ENCODE assay signal across 8 mouse cellular contexts in genomic region chr17:23674271-23674952, GRCm38 (mm10). TPM values are rescaled to one million over a fixed set of nuclear protein-coding genes. Genes with fewer than 3 reads are reported as not detected.
DNase-seq lines count a peak whose midpoint lies in the region; ATAC-seq and TF ChIP-seq lines count a peak whose summit lies in the region.

No protein-coding gene starts in this region.

- H3K27ac ChIP-seq in embryonic facial prominence, embryonic 11.5 days (replicated peaks; ENCODE audit: low read depth, low read length) = no peak overlapping the region
- peak overlapping the region; percentile 89 for H3K27ac ChIP-seq in lung, embryonic 15.5 days

- ATAC-seq in embryonic facial prominence, embryonic 11.5 days (replicated peaks; ENCODE audit: insufficient number of reproducible peaks, low FRiP score, low TSS enrichment, low read depth) = no peak
- ATAC-seq in lung, embryonic 15.5 days (ENCODE audit: borderline replicate concordance, extremely low read depth, low FRiP score, low TSS enrichment) = no peak

- no peak for TF ChIP-seq CTCF in E14TG2a.4 (conservative IDR thresholded peaks at IDR 0.05; ENCODE audit: low read length)

- H3K27me3 ChIP-seq in E14TG2a.4 (ENCODE audit: insufficient read depth, low read length) = peaks cover 28% of the 10 kb centered on the region
- peaks cover 11% of the 10 kb centered on the region for H3K27me3 ChIP-seq in embryonic facial prominence, embryonic 11.5 days (ENCODE audit: control insufficient read depth, insufficient read depth, low read length)
- H3K27me3 ChIP-seq in lung, embryonic 15.5 days = peaks cover 12% of the 10 kb centered on the region

- peak; percentile 72 for DNase-seq in 3T3-L1 (ENCODE audit: low read depth, low spot score)
- no peak for DNase-seq in embryonic facial prominence, embryonic 11.5 days (ENCODE audit: low spot score)
- DNase-seq in heart, postnatal 4 days = peak; percentile 66
- no peak for DNase-seq in thymus, postnatal 14 days
- DNase-seq in gastrocnemius, postnatal 25 days = no peak
- DNase-seq in natural killer cell, adult 2 months (ENCODE audit: low spot score in 2 of 2) = no peak

- H3K9me3 ChIP-seq in E14TG2a.4 (ENCODE audit: low read length) = no peaks in the 10 kb centered on the region
- no peaks in the 10 kb centered on the region for H3K9me3 ChIP-seq in embryonic facial prominence, embryonic 11.5 days (replicated peaks; ENCODE audit: control insufficient read depth, low read length)
- H3K9me3 ChIP-seq in lung, embryonic 15.5 days = no peaks in the 10 kb centered on the region

- 38% methylated on average over 9 of the region's 9 CpGs for WGBS in embryonic facial prominence, embryonic 11.5 days
- WGBS in lung, embryonic 15.5 days = 28% methylated on average over 9 of the region's 9 CpGs

- H3K4me2 ChIP-seq in embryonic facial prominence, embryonic 11.5 days (ENCODE audit: low read depth, low read length) = peak overlapping the region; percentile 74
- peak overlapping the region; percentile 96 for H3K4me2 ChIP-seq in lung, embryonic 15.5 days

- peaks cover 88% of the 10 kb centered on the region for H3K4me1 ChIP-seq in E14TG2a.4 (replicated peaks; ENCODE audit: low read depth, low read length)
- peaks cover 3% of the 10 kb centered on the region; the same call in 1 of the 2 replicates for H3K4me1 ChIP-seq in embryonic facial prominence, embryonic 11.5 days (ENCODE audit: control insufficient read depth, insufficient read depth, low read length)
- H3K4me1 ChIP-seq in lung, embryonic 15.5 days = peaks cover 44% of the 10 kb centered on the region

- peak overlapping the region; percentile 89 for H3K4me3 ChIP-seq in E14TG2a.4 (replicated peaks; ENCODE audit: low read length)
- peak overlapping the region; percentile 65 for H3K4me3 ChIP-seq in embryonic facial prominence, embryonic 11.5 days (ENCODE audit: low read depth, low read length)
- peak overlapping the region; percentile 73 for H3K4me3 ChIP-seq in lung, embryonic 15.5 days

- H3K36me3 ChIP-seq in E14TG2a.4 (ENCODE audit: insufficient read depth, low read length) = peaks cover 34% of the 10 kb centered on the region
- peaks cover 3% of the 10 kb centered on the region; the same call in 1 of the 2 replicates for H3K36me3 ChIP-seq in embryonic facial prominence, embryonic 11.5 days (replicated peaks; ENCODE audit: control insufficient read depth, insufficient read depth, low read depth, low read length)
- H3K36me3 ChIP-seq in lung, embryonic 15.5 days = no peaks in the 10 kb centered on the region; the same call in 1 of the 2 replicates

- H3K9ac ChIP-seq in embryonic facial prominence, embryonic 11.5 days (replicated peaks; ENCODE audit: low read length) = peak overlapping the region; percentile 52
- peak overlapping the region; percentile 64 for H3K9ac ChIP-seq in lung, embryonic 15.5 days

RNA-seq across cellular contexts. Expression of gene Thoc6, which starts 0.7 kb away (rescaled TPM):
- 49.3 and 55.6 TPM in 2 replicates for polyA plus RNA-seq in embryonic facial prominence, embryonic 11.5 days (2014; fragmentation: Nextera tagmentation; extraction: Ambion mirVana)
- total RNA-seq in heart, postnatal 4 days (2021) = 10 to 100 TPM; 24.8 to 28.8 TPM
- polyA plus RNA-seq in lung, embryonic 15.5 days (2015; fragmentation: Nextera tagmentation; extraction: Ambion mirVana) = 48.3 and 49.1 TPM in 2 replicates
- 10 to 100 TPM in 1 of 2 experiments, 1 to 10 TPM in 1; 9.3 to 10.8 TPM for total RNA-seq in gastrocnemius, postnatal 25 days (2021)

RNA-seq across cellular contexts. Expression of gene Hcfc1r1, which starts 1.0 kb away (rescaled TPM):
- polyA plus RNA-seq in embryonic facial prominence, embryonic 11.5 days (2014; fragmentation: Nextera tagmentation; extraction: Ambion mirVana) = 47.9 and 50.5 TPM in 2 replicates
- total RNA-seq in heart, postnatal 4 days (2021) = 100 to 1,000 TPM; 214 to 238 TPM
- polyA plus RNA-seq in lung, embryonic 15.5 days (2015; fragmentation: Nextera tagmentation; extraction: Ambion mirVana) = 59.5 and 64.5 TPM in 2 replicates
- total RNA-seq in gastrocnemius, postnatal 25 days (2021) = 100 to 1,000 TPM; 123 to 156 TPM

RNA-seq across cellular contexts. Expression of gene Tnfrsf12a, which starts 2.9 kb away (rescaled TPM):
- polyA plus RNA-seq in embryonic facial prominence, embryonic 11.5 days (2014; fragmentation: Nextera tagmentation; extraction: Ambion mirVana) = 5.8 and 6.8 TPM in 2 replicates
- 100 to 1,000 TPM; 212 to 246 TPM for total RNA-seq in heart, postnatal 4 days (2021)
- polyA plus RNA-seq in lung, embryonic 15.5 days (2015; fragmentation: Nextera tagmentation; extraction: Ambion mirVana) = 26.8 and 28.5 TPM in 2 replicates
- 10 to 100 TPM; 46.1 to 61.5 TPM for total RNA-seq in gastrocnemius, postnatal 25 days (2021)

RNA-seq across cellular contexts. Expression of gene Cldn6, which starts 4.6 kb away (rescaled TPM):
- 48.9 and 54.7 TPM in 2 replicates for polyA plus RNA-seq in embryonic facial prominence, embryonic 11.5 days (2014; fragmentation: Nextera tagmentation; extraction: Ambion mirVana)
- total RNA-seq in heart, postnatal 4 days (2021) = not detected
- polyA plus RNA-seq in lung, embryonic 15.5 days (2015; fragmentation: Nextera tagmentation; extraction: Ambion mirVana) = 237 and 246 TPM in 2 replicates
- not detected for total RNA-seq in gastrocnemius, postnatal 25 days (2021)

RNA-seq across cellular contexts. Expression of gene Cldn9, which starts 9.4 kb away (rescaled TPM):
- polyA plus RNA-seq in embryonic facial prominence, embryonic 11.5 days (2014; fragmentation: Nextera tagmentation; extraction: Ambion mirVana) = 8.7 and 15.5 TPM in 2 replicates
- not detected for total RNA-seq in heart, postnatal 4 days (2021)
- polyA plus RNA-seq in lung, embryonic 15.5 days (2015; fragmentation: Nextera tagmentation; extraction: Ambion mirVana) = 4.4 and 4.8 TPM in 2 replicates
- under 1 TPM in 1 of 2 experiments, not detected in 1; 0.19 TPM for total RNA-seq in gastrocnemius, postnatal 25 days (2021)

Comparison
In these comparisons a context has a peak if more than half of its experiments do, and no peak if none do; other contexts are left out.
1. DNase-seq: peak in 3T3-L1 (single experiment) and heart, postnatal 4 days (single experiment); none in embryonic facial prominence, embryonic 11.5 days (single experiment), thymus, postnatal 14 days (single experiment), gastrocnemius, postnatal 25 days (single experiment) and natural killer cell, adult 2 months (0 of 2).
2. Peak in every context shown above with its lines, with median percentiles within 50 percentile points of each other: H3K4me3 ChIP-seq.